Mouse (Mus musculus) kidney, postnatal 10 days (tissue): ENCODE data around the gene Ddit4.
A peak's percentile ranks its signal among the peaks of the same experiment; 100 is the strongest.

ENCODE experiments used
- DNase-seq: peaks from one replicate; pipeline ENCODE4 v3.0.0; 2021; ENCODE audit warnings: mixed read lengths

The Ddit4 gene

GRCm38 (mm10) chr10:59916159-59916558 lies 35.5 kb downstream of the Ddit4 start:
- peak; percentile 87 for DNase-seq

GRCm38 (mm10) chr10:59915196-59915962 lies 36.3 kb downstream of the Ddit4 start:
- DNase-seq, result peak; percentile 34

DNA sequence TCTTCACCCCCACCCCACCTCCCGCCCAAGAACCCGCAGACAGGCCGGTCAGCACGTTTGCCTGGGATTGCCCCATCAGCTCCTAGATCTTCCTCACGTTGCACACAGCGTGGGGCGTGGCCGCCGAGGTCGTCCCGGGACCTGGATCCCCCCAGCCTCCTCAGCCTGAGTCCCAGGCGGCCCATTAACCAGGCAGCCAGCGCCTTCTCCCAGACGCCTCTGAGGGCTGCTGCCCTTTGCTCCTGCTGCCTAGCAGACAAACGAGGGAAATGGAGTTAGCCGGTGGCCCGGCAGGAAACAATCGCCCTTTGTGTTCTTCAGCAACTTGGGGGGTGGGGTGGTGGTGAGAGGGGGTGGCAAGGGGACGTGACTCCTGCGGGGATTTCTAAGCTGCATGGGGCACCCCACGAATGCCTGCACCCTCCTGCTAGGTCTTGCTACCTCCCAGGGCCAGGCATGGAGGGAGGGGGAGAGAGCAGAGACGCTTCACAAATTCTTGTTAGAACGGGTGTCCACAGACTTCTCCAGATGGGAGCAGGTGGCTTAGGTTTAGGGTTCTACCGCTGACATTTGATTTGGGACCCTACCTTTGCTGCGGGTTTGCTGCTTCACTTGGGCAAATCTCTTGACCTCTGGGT lies 40.0 kb downstream of the Ddit4 start:
- DNase-seq, result peak; percentile 80

- DNase-seq, result no peak
These were observed 40.5 kb downstream of the Ddit4 start for GRCm38 (mm10) chr10:59911091-59911490.

DNA sequence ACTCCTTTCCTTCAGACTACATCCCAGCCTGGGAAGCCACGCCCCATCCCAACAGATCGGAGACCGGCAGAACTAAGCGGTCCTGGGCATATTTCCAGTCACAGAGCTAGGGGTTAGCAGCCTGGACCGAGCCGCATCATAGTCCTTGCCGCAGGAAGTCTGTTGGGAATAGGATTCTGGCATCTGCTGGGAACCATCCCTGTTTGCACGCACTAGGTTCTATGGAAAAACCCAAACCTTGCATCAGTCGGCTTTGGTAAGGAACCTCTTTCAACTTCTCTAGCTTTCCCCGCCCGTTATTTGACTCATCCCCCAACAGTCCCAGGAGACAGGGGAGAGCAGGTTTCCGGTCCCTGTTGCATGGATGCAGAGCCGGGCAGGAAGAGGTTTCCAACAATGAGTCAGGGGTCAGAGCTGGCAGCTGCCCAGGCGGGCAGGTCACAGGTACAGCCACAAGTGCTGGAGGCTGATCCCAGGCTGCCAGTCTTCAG lies 42.2 kb downstream of the Ddit4 start:
- DNase-seq, result peak; percentile 86

- DNase-seq, result peak; percentile 22
These were observed 42.8 kb downstream of the Ddit4 start for GRCm38 (mm10) chr10:59908776-59909315.

- peak; percentile 68 for DNase-seq
These were observed 43.8 kb downstream of the Ddit4 start for GRCm38 (mm10) chr10:59907695-59908299.

DNA sequence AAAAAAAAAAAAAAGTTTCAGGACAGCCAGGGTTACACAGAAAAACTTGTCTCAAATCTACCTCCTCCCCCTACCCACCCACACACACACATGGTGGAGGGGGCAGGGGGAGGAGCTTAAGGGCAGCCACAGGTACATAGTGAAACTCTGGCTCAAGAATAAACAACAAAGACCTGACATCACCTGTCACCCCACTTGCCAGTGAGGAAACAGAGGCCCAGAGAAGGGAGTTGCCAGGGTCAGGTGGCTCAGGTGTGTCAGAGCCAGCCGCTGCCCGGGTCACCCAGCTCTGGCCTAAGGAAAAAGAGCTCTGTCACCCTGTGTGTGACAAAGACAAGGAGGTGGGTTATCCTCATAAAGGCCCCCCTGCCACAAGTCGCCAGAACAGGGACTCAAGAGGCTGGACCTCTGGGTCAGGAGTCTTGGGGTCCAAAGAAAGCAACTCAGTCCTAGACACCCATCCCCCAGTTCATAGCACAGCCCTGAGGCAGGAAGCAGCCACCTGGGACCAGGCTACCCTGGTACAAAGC lies 44.5 kb downstream of the Ddit4 start:
- peak; percentile 28 for DNase-seq

GRCm38 (mm10) chr10:59903170-59903569 lies 48.5 kb downstream of the Ddit4 start:
- DNase-seq, result no peak

- DNase-seq, result peak; percentile 30
These were observed 49.0 kb downstream of the Ddit4 start for GRCm38 (mm10) chr10:59902606-59902990.

GRCm38 (mm10) chr10:59901986-59902605 lies 49.5 kb downstream of the Ddit4 start:
- DNase-seq, result peak; percentile 46

DNA sequence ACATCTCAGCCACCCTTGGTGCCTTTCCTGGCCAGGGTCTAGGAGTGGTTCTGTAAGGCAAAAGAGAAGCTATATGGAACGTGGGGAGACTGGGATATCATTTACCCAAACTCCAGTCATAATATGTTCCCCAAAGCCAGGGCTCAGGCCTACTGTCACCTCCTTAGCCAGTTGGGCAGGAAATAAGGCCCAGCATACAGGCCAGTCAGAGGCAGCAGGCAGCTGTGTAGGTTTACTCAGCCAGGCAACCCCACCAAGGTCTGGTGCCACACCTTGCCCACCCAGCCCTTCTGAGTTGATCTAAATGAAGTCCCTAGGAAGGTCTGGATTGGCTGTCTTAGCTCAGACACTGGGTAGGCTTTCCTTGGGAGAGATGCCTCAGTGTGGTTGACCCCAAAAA lies 50.2 kb downstream of the Ddit4 start:
- no peak for DNase-seq

GRCm38 (mm10) chr10:59900939-59901338 lies 50.7 kb downstream of the Ddit4 start:
- DNase-seq, result peak; percentile 22

DNA sequence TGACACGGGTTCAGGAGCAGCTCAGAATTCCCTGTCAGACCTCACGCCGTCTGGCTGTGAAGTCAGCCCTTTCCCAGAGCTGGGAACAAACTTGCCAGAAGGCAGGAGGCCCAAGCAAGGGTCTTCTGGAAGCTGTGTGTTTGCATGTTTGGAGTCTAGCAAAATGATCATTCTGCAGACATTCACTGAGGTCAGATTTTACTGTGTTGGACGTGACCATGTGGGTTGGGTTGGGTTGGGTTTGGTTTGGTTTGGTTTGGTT lies 51.5 kb downstream of the Ddit4 start:
- no peak for DNase-seq
